Mouse (Mus musculus): Measurements from ENCODE around the gene Kdm5a. TPM values are rescaled to one million over a fixed set of nuclear protein-coding genes. Genes with fewer than 3 reads are reported as not detected.

The Kdm5a gene
- total and polyA plus RNA-seq, 3 experiments: 32.3 to 137 (median 87.3) TPM

- no peak for ATAC-seq (ENCODE audit: extremely low read depth, insufficient number of reproducible peaks, low FRiP score, poor library complexity, severe bottlenecking)
- Histone ChIP-seq H3K36me3 (replicated peaks) (peaks cover 4% of the 10 kb centered on the region), H3K9me3 (replicated peaks) (no peaks in the 10 kb centered on the region), H3K27me3 (ENCODE audit: insufficient read depth, low read length) (peaks cover 13% of the 10 kb centered on the region), H3K4me3 (ENCODE audit: low read depth, low read length) (no peak overlapping the region), H3K4me1 (ENCODE audit: insufficient read depth, low read depth, low read length) (peaks cover 21% of the 10 kb centered on the region)
- no peak for TF ChIP-seq GATA2 (IDR thresholded peaks at IDR 0.05; ENCODE audit: borderline replicate concordance, low read depth, low read length)
- TF ChIP-seq CTCF (IDR thresholded peaks at IDR 0.05; ENCODE audit: low read depth, low read length): no peak
- no peak for TF ChIP-seq GATA1 (IDR thresholded peaks at IDR 0.05; ENCODE audit: borderline replicate concordance, low read length)
- no peak for TF ChIP-seq TAL1 (conservative IDR thresholded peaks at IDR 0.05; ENCODE audit: low read depth, low read length)
- no peak for TF ChIP-seq POLR2AphosphoS5 (IDR thresholded peaks at IDR 0.05; ENCODE audit: insufficient replicate concordance, low read depth, low read length)
- DNase-seq (ENCODE audit: low spot score): no peak
Measured at GRCm38 (mm10) chr6:120450208-120450607, 86.3 kb downstream of the Kdm5a start.

- H3K36me3 ChIP-seq (replicated peaks): peaks cover 2% of the 10 kb centered on the region
- TF ChIP-seq GATA1 (IDR thresholded peaks at IDR 0.05; ENCODE audit: borderline replicate concordance, low read length): no peak
- H3K27me3 ChIP-seq (ENCODE audit: insufficient read depth, low read length): peaks cover 13% of the 10 kb centered on the region
- ATAC-seq (ENCODE audit: extremely low read depth, insufficient number of reproducible peaks, low FRiP score, poor library complexity, severe bottlenecking) (no peak), DNase-seq (ENCODE audit: low spot score) (no peak)
- H3K4me1 ChIP-seq (ENCODE audit: insufficient read depth, low read depth, low read length): peaks cover 21% of the 10 kb centered on the region
- H3K9me3 ChIP-seq (replicated peaks): no peaks in the 10 kb centered on the region
- H3K4me3 ChIP-seq (ENCODE audit: low read depth, low read length): no peak overlapping the region
Measured at GRCm38 (mm10) chr6:120452384-120453102, 88.6 kb downstream of the Kdm5a start.

- H3K4me1 ChIP-seq (ENCODE audit: insufficient read depth, low read depth, low read length): peaks cover 21% of the 10 kb centered on the region
- ATAC-seq (ENCODE audit: extremely low read depth, insufficient number of reproducible peaks, low FRiP score, poor library complexity, severe bottlenecking) (peak; percentile 60), DNase-seq (ENCODE audit: low spot score) (no peak)
- H3K36me3 ChIP-seq (replicated peaks): peaks cover 2% of the 10 kb centered on the region
- no peak overlapping the region for H3K4me3 ChIP-seq (ENCODE audit: low read depth, low read length)
- no peak for TF ChIP-seq TAL1 (conservative IDR thresholded peaks at IDR 0.05; ENCODE audit: low read depth, low read length)
- no peaks in the 10 kb centered on the region for H3K9me3 ChIP-seq (replicated peaks)
- peaks cover 13% of the 10 kb centered on the region for H3K27me3 ChIP-seq (ENCODE audit: insufficient read depth, low read length)
Measured at GRCm38 (mm10) chr6:120453103-120453445, 89.2 kb downstream of the Kdm5a start.

- H3K9me3 ChIP-seq (replicated peaks): no peaks in the 10 kb centered on the region
- no peak for TF ChIP-seq GATA1 (IDR thresholded peaks at IDR 0.05; ENCODE audit: borderline replicate concordance, low read length)
- no peak for TF ChIP-seq CTCF (IDR thresholded peaks at IDR 0.05; ENCODE audit: low read depth, low read length)
- TF ChIP-seq TAL1 (conservative IDR thresholded peaks at IDR 0.05; ENCODE audit: low read depth, low read length): no peak
- no peak for TF ChIP-seq POLR2AphosphoS5 (IDR thresholded peaks at IDR 0.05; ENCODE audit: insufficient replicate concordance, low read depth, low read length)
- TF ChIP-seq GATA2 (IDR thresholded peaks at IDR 0.05; ENCODE audit: borderline replicate concordance, low read depth, low read length): no peak
- H3K27me3 ChIP-seq (ENCODE audit: insufficient read depth, low read length): peaks cover 13% of the 10 kb centered on the region
- no peak overlapping the region for H3K4me3 ChIP-seq (ENCODE audit: low read depth, low read length)
- H3K36me3 ChIP-seq (replicated peaks): no peaks in the 10 kb centered on the region
- DNase-seq (ENCODE audit: low spot score): no peak
- peaks cover 21% of the 10 kb centered on the region for H3K4me1 ChIP-seq (ENCODE audit: insufficient read depth, low read depth, low read length)
- ATAC-seq (ENCODE audit: extremely low read depth, insufficient number of reproducible peaks, low FRiP score, poor library complexity, severe bottlenecking): no peak
Measured at GRCm38 (mm10) chr6:120453556-120453955, 89.6 kb downstream of the Kdm5a start.

GRCm38 (mm10) chr6:120454627-120455077, 90.7 kb downstream of the Kdm5a start:
- Histone ChIP-seq H3K27me3 (ENCODE audit: insufficient read depth, low read length) (peaks cover 13% of the 10 kb centered on the region), H3K4me1 (ENCODE audit: insufficient read depth, low read depth, low read length) (peaks cover 21% of the 10 kb centered on the region), H3K9me3 (replicated peaks) (no peaks in the 10 kb centered on the region), H3K36me3 (replicated peaks) (no peaks in the 10 kb centered on the region), H3K4me3 (ENCODE audit: low read depth, low read length) (no peak overlapping the region)
- DNase-seq (ENCODE audit: low spot score) (no peak), ATAC-seq (ENCODE audit: extremely low read depth, insufficient number of reproducible peaks, low FRiP score, poor library complexity, severe bottlenecking) (no peak)
- TF ChIP-seq CTCF (IDR thresholded peaks at IDR 0.05; ENCODE audit: low read depth, low read length): no peak
- TF ChIP-seq TAL1 (conservative IDR thresholded peaks at IDR 0.05; ENCODE audit: low read depth, low read length): no peak
- no peak for TF ChIP-seq GATA1 (IDR thresholded peaks at IDR 0.05; ENCODE audit: borderline replicate concordance, low read length)
- TF ChIP-seq GATA2 (IDR thresholded peaks at IDR 0.05; ENCODE audit: borderline replicate concordance, low read depth, low read length): no peak
- TF ChIP-seq POLR2AphosphoS5 (IDR thresholded peaks at IDR 0.05; ENCODE audit: insufficient replicate concordance, low read depth, low read length): no peak

GRCm38 (mm10) chr6:120457074-120457473, 93.2 kb downstream of the Kdm5a start:
- TF ChIP-seq CTCF (IDR thresholded peaks at IDR 0.05; ENCODE audit: low read depth, low read length) (no peak), GATA2 (IDR thresholded peaks at IDR 0.05; ENCODE audit: borderline replicate concordance, low read depth, low read length) (no peak), GATA1 (IDR thresholded peaks at IDR 0.05; ENCODE audit: borderline replicate concordance, low read length) (no peak), TAL1 (conservative IDR thresholded peaks at IDR 0.05; ENCODE audit: low read depth, low read length) (no peak), POLR2AphosphoS5 (IDR thresholded peaks at IDR 0.05; ENCODE audit: insufficient replicate concordance, low read depth, low read length) (no peak)
- H3K27me3 ChIP-seq (ENCODE audit: insufficient read depth, low read length): peaks cover 20% of the 10 kb centered on the region
- H3K4me3 ChIP-seq (ENCODE audit: low read depth, low read length): no peak overlapping the region
- peaks cover 21% of the 10 kb centered on the region for H3K4me1 ChIP-seq (ENCODE audit: insufficient read depth, low read depth, low read length)
- no peak for ATAC-seq (ENCODE audit: extremely low read depth, insufficient number of reproducible peaks, low FRiP score, poor library complexity, severe bottlenecking)
- H3K36me3 ChIP-seq (replicated peaks): no peaks in the 10 kb centered on the region
- no peaks in the 10 kb centered on the region for H3K9me3 ChIP-seq (replicated peaks)
- no peak for DNase-seq (ENCODE audit: low spot score)

GRCm38 (mm10) chr6:120457751-120458150, 93.8 kb downstream of the Kdm5a start:
- no peak for ATAC-seq (ENCODE audit: extremely low read depth, insufficient number of reproducible peaks, low FRiP score, poor library complexity, severe bottlenecking)
- no peak for DNase-seq (ENCODE audit: low spot score)

More at GRCm38 (mm10) chr6:120457751-120458150, 93.8 kb downstream of the Kdm5a start:
- peaks cover 21% of the 10 kb centered on the region for H3K27me3 ChIP-seq (ENCODE audit: insufficient read depth, low read length)
- TF ChIP-seq GATA2 (IDR thresholded peaks at IDR 0.05; ENCODE audit: borderline replicate concordance, low read depth, low read length) (no peak), CTCF (IDR thresholded peaks at IDR 0.05; ENCODE audit: low read depth, low read length) (no peak), GATA1 (IDR thresholded peaks at IDR 0.05; ENCODE audit: borderline replicate concordance, low read length) (no peak), POLR2AphosphoS5 (IDR thresholded peaks at IDR 0.05; ENCODE audit: insufficient replicate concordance, low read depth, low read length) (no peak), TAL1 (conservative IDR thresholded peaks at IDR 0.05; ENCODE audit: low read depth, low read length) (no peak)
- H3K4me1 ChIP-seq (ENCODE audit: insufficient read depth, low read depth, low read length): peaks cover 16% of the 10 kb centered on the region
- no peaks in the 10 kb centered on the region for H3K36me3 ChIP-seq (replicated peaks)
- no peak overlapping the region for H3K4me3 ChIP-seq (ENCODE audit: low read depth, low read length)
- no peaks in the 10 kb centered on the region for H3K9me3 ChIP-seq (replicated peaks)

All from G1E (cell line).